Mouse (Mus musculus) embryonic facial prominence, embryonic 13.5 days (tissue): ENCODE data around the gene Naaladl2. TPM values are rescaled to one million over a fixed set of nuclear protein-coding genes. Genes with fewer than 3 reads are reported as not detected.

ENCODE experiments used
- ATAC-seq: fragments of 200-750 bp; cut with Nextera tagmentation; 2 replicates; pipeline ENCODE4 v1.8.0; 2017; ENCODE audit warnings: low read depth; ENCODE audit not compliant: insufficient number of reproducible peaks, insufficient read depth, low FRiP score, low TSS enrichment
- H3K27ac ChIP-seq: fragments of 300-500 bp; sonication (generic); 2 replicates; pipeline ENCODE4 v1.5.1; 2015; ENCODE audit warnings: moderate library complexity, mild to moderate bottlenecking, inconsistent platforms
- H3K27me3 ChIP-seq: fragments of 300-500 bp; sonication (generic); 2 replicates; pipeline ENCODE4 v1.6.1; 2015; ENCODE audit warnings: mild to moderate bottlenecking, inconsistent platforms
- H3K36me3 ChIP-seq: fragments of 300-500 bp; sonication (generic); 2 replicates; pipeline ENCODE4 v1.6.1; 2015; ENCODE audit warnings: mild to moderate bottlenecking, inconsistent platforms
- H3K4me1 ChIP-seq: fragments of 300-500 bp; sonication (generic); 2 replicates; pipeline ENCODE4 v1.6.1; 2015; ENCODE audit warnings: inconsistent platforms
- H3K4me2 ChIP-seq: fragments of 300-500 bp; sonication (generic); 2 replicates; pipeline ENCODE4 v1.6.1; 2015; ENCODE audit warnings: moderate library complexity, mild to moderate bottlenecking, inconsistent platforms
- H3K4me3 ChIP-seq: fragments of 300-500 bp; sonication (generic); 2 replicates; pipeline ENCODE4 v1.5.1; 2015; ENCODE audit warnings: mild to moderate bottlenecking, inconsistent platforms
- H3K9ac ChIP-seq: fragments of 300-500 bp; sonication (generic); 2 replicates; pipeline ENCODE4 v1.6.1; 2015; ENCODE audit warnings: mild to moderate bottlenecking, inconsistent platforms
- H3K9me3 ChIP-seq: fragments of 300-500 bp; sonication (generic); 2 replicates; pipeline ENCODE4 v1.6.1; 2016; ENCODE audit warnings: inconsistent platforms
- WGBS: fragments of 180-500 bp; shearing (Covaris S2); methylation state at CpG from one replicate; pipeline ENCODE4 v1.1.7; 2015; ENCODE audit warnings: mixed read lengths; 5-methylcytosine and 5-hydroxymethylcytosine counted together
- polyA plus RNA-seq: library from polyadenylated mRNA; unstranded; fragments of >200 nt; fragmentation: Nextera tagmentation; extraction: Ambion mirVana; gene quantifications from 2 replicates; pipeline ENCODE4 v1.2.1, GENCODE M21; 2015

The Naaladl2 gene
- polyA plus RNA-seq, 1 experiment from 2014 or later, result 2.3 TPM

DNA sequence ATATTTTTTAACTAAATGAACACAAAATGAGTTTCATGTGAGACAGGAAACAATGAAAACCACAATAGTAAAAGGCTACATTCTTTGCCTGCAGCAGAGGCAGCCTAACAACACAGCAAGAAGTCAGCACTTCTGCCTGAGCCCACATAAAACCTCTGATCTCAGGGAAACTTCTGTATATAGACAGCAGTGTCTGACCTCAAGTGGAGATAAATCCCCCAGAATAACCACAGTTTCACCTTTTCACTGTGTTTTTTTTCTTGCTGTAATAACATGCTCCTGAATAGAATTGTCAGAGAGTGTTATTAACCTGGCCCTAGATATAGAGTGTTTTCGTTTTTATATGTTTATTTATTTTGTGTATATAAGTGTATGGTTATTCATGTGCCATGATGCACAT is 1286.8 kb downstream of the Naaladl2 start:
- H3K4me2 ChIP-seq, result no peak overlapping the region
- H3K27me3 ChIP-seq, result no peaks in the 10 kb centered on the region
- H3K36me3 ChIP-seq, result no peaks in the 10 kb centered on the region
- H3K9me3 ChIP-seq, result no peaks in the 10 kb centered on the region
- ATAC-seq, result no peak
- H3K4me1 ChIP-seq, result no peaks in the 10 kb centered on the region
- WGBS, result 51% methylated on average over 1 of the region's 1 CpGs
- no peak overlapping the region for H3K9ac ChIP-seq
- no peak overlapping the region for H3K4me3 ChIP-seq
- H3K27ac ChIP-seq, result no peak overlapping the region

DNA sequence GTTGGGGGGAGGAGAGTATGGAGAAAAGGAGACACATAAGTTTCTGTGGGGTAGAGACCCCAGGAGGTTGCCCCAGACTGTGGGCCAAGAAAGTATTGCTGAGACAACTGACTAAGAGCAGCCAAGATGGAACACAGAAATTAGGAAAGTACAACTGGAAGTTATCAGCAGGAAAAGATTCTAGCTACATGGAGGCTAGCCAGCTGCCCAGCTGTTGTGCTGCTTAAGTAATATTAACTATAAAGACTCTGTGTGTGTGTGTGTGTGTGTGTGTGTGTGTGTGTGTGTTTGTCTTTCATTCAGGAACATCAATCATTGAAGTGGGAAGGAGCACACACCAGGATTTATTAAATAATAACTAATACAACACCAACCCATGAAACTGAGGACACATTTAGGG is 1326.5 kb downstream of the Naaladl2 start:
- H3K27ac ChIP-seq, result no peak overlapping the region
- H3K9me3 ChIP-seq, result no peaks in the 10 kb centered on the region
- no peaks in the 10 kb centered on the region for H3K27me3 ChIP-seq
- H3K9ac ChIP-seq, result no peak overlapping the region
- no peaks in the 10 kb centered on the region for H3K36me3 ChIP-seq
- H3K4me3 ChIP-seq, result no peak overlapping the region
- no peak overlapping the region for H3K4me2 ChIP-seq
- H3K4me1 ChIP-seq, result no peaks in the 10 kb centered on the region
- ATAC-seq, result no peak

DNA sequence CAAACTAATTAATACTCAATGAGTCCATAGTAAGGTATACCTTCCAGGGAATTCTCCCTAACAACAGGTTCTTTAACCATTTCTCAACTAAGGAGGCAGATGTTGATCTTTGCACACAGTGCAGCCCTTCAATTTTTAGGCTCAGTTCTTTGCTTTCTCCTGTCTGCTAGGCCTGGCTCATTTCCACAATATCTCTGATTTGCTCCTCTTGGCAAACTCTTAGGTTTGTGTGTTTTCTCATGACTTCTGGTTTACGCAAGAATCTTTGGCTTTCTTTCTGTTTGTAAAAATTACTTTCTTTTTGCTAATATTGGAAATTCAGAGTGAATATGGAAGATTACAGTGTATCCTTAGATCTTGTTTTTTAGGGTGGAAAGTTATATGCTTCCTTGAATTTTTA is 1385.3 kb downstream of the Naaladl2 start:
- no peak for ATAC-seq
- Histone ChIP-seq H3K36me3 (no peaks in the 10 kb centered on the region), H3K9ac (no peak overlapping the region), H3K9me3 (no peaks in the 10 kb centered on the region), H3K4me1 (no peaks in the 10 kb centered on the region), H3K4me3 (no peak overlapping the region), H3K27ac (no peak overlapping the region), H3K4me2 (no peak overlapping the region), H3K27me3 (no peaks in the 10 kb centered on the region)
- 94% methylated on average over 1 of the region's 1 CpGs for WGBS
